Mouse (Mus musculus): ENCODE results near the gene Mpeg1.

Gene Mpeg1

GRCm38 (mm10) chr19:12460282-12461249, at the start of gene Mpeg1:
TSS of gene Mpeg1 (plus strand) at chr19:12460779.
- DNase-seq (ENCODE audit: low spot score), result no peak

- DNase-seq (ENCODE audit: low spot score), result no peak
These were observed 46.8 kb upstream of the Mpeg1 start for GRCm38 (mm10) chr19:12413737-12414136.

GRCm38 (mm10) chr19:12417361-12417760, 43.2 kb upstream of the Mpeg1 start, which contains the start of gene Olfr1441:
TSS of gene Olfr1441 (plus strand) at chr19:12417433.
- DNase-seq (ENCODE audit: low spot score), result no peak

- no peak for DNase-seq (ENCODE audit: low spot score)
These were observed 42.3 kb upstream of the Mpeg1 start for GRCm38 (mm10) chr19:12418312-12418711.

GRCm38 (mm10) chr19:12420555-12420954, 40.0 kb upstream of the Mpeg1 start:
- no peak for DNase-seq (ENCODE audit: low spot score)

- no peak for DNase-seq (ENCODE audit: low spot score)
These were observed 38.9 kb upstream of the Mpeg1 start for GRCm38 (mm10) chr19:12421680-12422079.

GRCm38 (mm10) chr19:12427101-12427500, 33.5 kb upstream of the Mpeg1 start:
- no peak for DNase-seq (ENCODE audit: low spot score)

- DNase-seq (ENCODE audit: low spot score), result no peak
These were observed 33.0 kb upstream of the Mpeg1 start, which contains the start of gene Pfpl for GRCm38 (mm10) chr19:12427605-12428004. TSS of gene Pfpl (plus strand) at chr19:12427905.

- peak; percentile 49 for DNase-seq (ENCODE audit: low spot score)
These were observed 27.5 kb upstream of the Mpeg1 start for GRCm38 (mm10) chr19:12433033-12433432.

- DNase-seq (ENCODE audit: low spot score), result no peak
These were observed 25.6 kb upstream of the Mpeg1 start for GRCm38 (mm10) chr19:12435011-12435416.

GRCm38 (mm10) chr19:12435750-12436524, 24.6 kb upstream of the Mpeg1 start:
- no peak for DNase-seq (ENCODE audit: low spot score)

GRCm38 (mm10) chr19:12439581-12439980, 21.0 kb upstream of the Mpeg1 start:
- no peak for DNase-seq (ENCODE audit: low spot score)

- no peak for DNase-seq (ENCODE audit: low spot score)
These were observed 20.4 kb upstream of the Mpeg1 start for GRCm38 (mm10) chr19:12440103-12440725.

GRCm38 (mm10) chr19:12442560-12442959, 18.0 kb upstream of the Mpeg1 start:
- DNase-seq (ENCODE audit: low spot score), result no peak

GRCm38 (mm10) chr19:12445014-12445413, 15.6 kb upstream of the Mpeg1 start:
- DNase-seq (ENCODE audit: low spot score), result no peak

- no peak for DNase-seq (ENCODE audit: low spot score)
These were observed 3.0 kb upstream of the Mpeg1 start for GRCm38 (mm10) chr19:12457401-12458066.

GRCm38 (mm10) chr19:12459516-12459915, 1.1 kb upstream of the Mpeg1 start:
- DNase-seq (ENCODE audit: low spot score), result no peak

GRCm38 (mm10) chr19:12462851-12463721, 2.5 kb downstream of the Mpeg1 start:
- DNase-seq (ENCODE audit: low spot score), result no peak

- DNase-seq (ENCODE audit: low spot score), result no peak
These were observed 3.1 kb downstream of the Mpeg1 start for GRCm38 (mm10) chr19:12463722-12464035.

- DNase-seq (ENCODE audit: low spot score), result no peak
These were observed 3.5 kb downstream of the Mpeg1 start for GRCm38 (mm10) chr19:12464127-12464526.

- DNase-seq (ENCODE audit: low spot score), result no peak
These were observed 4.1 kb downstream of the Mpeg1 start for GRCm38 (mm10) chr19:12464674-12465073.
